Mouse (Mus musculus): Measurements from ENCODE around the gene Wdr26. TPM values are rescaled to one million over a fixed set of nuclear protein-coding genes. Genes with fewer than 3 reads are reported as not detected.

The Wdr26 gene
- polyA plus RNA-seq (2014; fragmentation: Nextera tagmentation; extraction: Ambion mirVana): 37.7 and 39.3 TPM in 2 replicates

DNA sequence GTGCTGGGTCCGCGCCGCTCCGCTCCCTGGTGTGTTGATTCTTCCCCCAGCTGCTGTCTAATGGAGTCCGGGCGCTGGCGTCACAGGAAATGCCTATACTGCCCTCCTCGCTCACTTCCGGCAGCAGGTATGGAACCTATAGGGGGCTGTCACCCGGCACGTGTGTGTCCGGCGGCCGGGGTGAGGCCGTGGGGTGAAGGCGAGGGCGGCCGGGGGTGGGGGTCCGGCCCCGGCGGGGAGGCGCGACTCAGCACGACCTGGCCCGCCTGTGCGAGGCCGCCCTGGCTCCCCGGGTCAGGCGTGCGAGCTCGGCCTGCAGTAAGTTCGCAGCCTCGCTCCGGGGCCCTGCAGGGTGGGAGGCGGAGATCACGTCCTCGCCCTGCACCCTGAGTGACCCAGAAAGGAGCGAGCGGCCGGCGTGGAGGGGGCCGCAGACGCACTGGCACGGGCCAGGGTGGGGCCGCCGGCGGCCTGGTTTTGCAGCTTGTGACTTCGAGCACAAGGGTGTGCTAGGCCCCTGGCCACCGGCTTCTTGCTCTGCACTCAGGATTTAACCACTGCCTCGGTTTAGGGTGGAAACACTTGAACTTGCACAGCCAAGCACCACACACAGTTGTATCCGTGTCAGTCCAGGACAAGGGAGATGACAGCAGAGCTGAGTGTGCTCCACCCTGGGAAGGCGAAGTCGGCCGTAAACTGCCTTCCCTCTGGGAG is at the start of gene Wdr26:
Gene Wdr26, minus strand, starts transcription at position 82 of the 714 bp plus-strand sequence.
- Histone ChIP-seq H3K4me1 (ENCODE audit: control insufficient read depth, insufficient read depth, low read length) (peaks cover 17% of the 10 kb centered on the region), H3K27ac (ENCODE audit: low read depth, low read length) (peak within 1 kb of the TSS; percentile 82), H3K4me2 (peak within 1 kb of the TSS; percentile 94), H3K4me3 (ENCODE audit: low read depth, low read length) (peak within 1 kb of the TSS; percentile 99), H3K9ac (ENCODE audit: low read length) (peak within 1 kb of the TSS; percentile 95), H3K36me3 (ENCODE audit: control insufficient read depth, insufficient read depth, low read length) (no peaks in the 10 kb centered on the region), H3K9me3 (ENCODE audit: control insufficient read depth, low read length) (no peaks in the 10 kb centered on the region), H3K27me3 (ENCODE audit: control insufficient read depth, insufficient read depth, low read length) (no peaks in the 10 kb centered on the region)
- ATAC-seq (ENCODE audit: low FRiP score) (peak; percentile 93), DNase-seq (ENCODE audit: low spot score, missing footprints) (peak; percentile 96)
- 2% methylated on average over 51 of the region's 54 CpGs for WGBS

DNA sequence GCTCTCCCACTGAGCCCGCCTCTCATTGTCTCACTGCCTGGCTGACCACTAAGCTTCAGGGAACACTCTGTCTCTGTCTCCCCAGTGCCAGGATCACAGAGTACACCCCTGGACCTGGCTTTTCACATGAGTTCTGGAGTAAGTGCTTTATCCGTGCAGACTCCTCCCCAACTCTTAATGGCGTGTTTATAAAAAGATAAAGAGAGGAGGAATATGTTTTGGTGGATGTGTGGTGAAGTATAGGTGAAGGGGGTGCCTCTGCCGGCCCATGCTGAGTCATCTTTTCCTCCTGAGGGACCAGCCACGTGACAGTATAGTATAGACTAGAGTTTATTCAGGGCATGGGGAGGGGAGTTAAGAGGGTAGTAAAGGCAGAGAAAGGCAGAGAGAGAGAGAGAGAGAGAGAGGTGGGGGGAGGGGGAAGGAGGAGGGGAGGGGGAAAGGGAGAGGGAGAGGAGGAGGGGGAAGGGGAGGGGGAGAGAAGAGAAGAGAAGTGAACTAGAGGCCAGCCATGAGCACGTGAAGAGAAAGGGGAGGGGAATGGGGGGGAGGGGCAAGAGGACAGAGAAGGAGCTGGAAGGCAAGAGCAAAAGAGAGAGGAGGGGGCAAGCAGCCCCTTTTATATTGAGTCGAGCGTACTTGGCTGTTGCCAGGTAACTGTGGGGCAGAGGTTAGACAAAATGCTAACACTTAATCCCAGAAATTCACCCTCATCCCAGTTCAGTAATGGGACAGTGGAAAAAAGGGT is 49.3 kb upstream of the Wdr26 start:
- H3K4me1 ChIP-seq (ENCODE audit: control insufficient read depth, insufficient read depth, low read length): peaks cover 10% of the 10 kb centered on the region; the same call in 1 of the 2 replicates
- no peak overlapping the region for H3K4me2 ChIP-seq
- no peak overlapping the region for H3K9ac ChIP-seq (ENCODE audit: low read length)
- no peaks in the 10 kb centered on the region for H3K9me3 ChIP-seq (ENCODE audit: control insufficient read depth, low read length)
- no peak overlapping the region for H3K4me3 ChIP-seq (ENCODE audit: low read depth, low read length)
- no peaks in the 10 kb centered on the region for H3K27me3 ChIP-seq (ENCODE audit: control insufficient read depth, insufficient read depth, low read length)
- H3K36me3 ChIP-seq (ENCODE audit: control insufficient read depth, insufficient read depth, low read length): no peaks in the 10 kb centered on the region
- DNase-seq (ENCODE audit: low spot score, missing footprints) (no peak), ATAC-seq (ENCODE audit: low FRiP score) (peak; percentile 54)
- WGBS: 39% methylated on average over 8 of the region's 8 CpGs
- H3K27ac ChIP-seq (ENCODE audit: low read depth, low read length): no peak overlapping the region

DNA sequence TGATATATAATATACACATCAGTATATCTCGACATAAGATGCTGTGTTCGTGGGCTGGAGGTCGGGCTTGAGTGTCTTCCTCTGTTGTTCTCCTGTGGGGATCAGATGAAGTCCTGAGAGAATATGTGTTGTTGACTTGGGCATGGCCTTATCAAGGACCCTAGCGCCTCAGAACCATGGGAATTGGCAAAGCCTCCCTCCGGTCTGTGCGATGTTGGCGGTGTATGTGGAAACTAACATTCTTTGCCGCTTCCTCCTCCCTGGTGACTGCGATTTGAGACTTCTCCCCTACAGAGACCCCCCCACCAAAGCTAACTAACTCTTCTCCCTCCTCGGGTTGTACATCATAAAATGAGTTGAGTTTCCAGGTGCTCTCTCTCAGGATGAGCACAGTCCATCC is 48.6 kb upstream of the Wdr26 start:
- ATAC-seq (ENCODE audit: low FRiP score): no peak
- no peak for DNase-seq (ENCODE audit: low spot score, missing footprints)
- no peak overlapping the region for H3K27ac ChIP-seq (ENCODE audit: low read depth, low read length)
- no peaks in the 10 kb centered on the region for H3K36me3 ChIP-seq (ENCODE audit: control insufficient read depth, insufficient read depth, low read length)
- 93% methylated on average over 10 of the region's 10 CpGs for WGBS
- H3K4me1 ChIP-seq (ENCODE audit: control insufficient read depth, insufficient read depth, low read length): peaks cover 14% of the 10 kb centered on the region; the same call in 1 of the 2 replicates
- H3K9me3 ChIP-seq (ENCODE audit: control insufficient read depth, low read length): no peaks in the 10 kb centered on the region
- H3K27me3 ChIP-seq (ENCODE audit: control insufficient read depth, insufficient read depth, low read length): no peaks in the 10 kb centered on the region
- no peak overlapping the region for H3K9ac ChIP-seq (ENCODE audit: low read length)
- H3K4me2 ChIP-seq: no peak overlapping the region
- H3K4me3 ChIP-seq (ENCODE audit: low read depth, low read length): no peak overlapping the region

DNA sequence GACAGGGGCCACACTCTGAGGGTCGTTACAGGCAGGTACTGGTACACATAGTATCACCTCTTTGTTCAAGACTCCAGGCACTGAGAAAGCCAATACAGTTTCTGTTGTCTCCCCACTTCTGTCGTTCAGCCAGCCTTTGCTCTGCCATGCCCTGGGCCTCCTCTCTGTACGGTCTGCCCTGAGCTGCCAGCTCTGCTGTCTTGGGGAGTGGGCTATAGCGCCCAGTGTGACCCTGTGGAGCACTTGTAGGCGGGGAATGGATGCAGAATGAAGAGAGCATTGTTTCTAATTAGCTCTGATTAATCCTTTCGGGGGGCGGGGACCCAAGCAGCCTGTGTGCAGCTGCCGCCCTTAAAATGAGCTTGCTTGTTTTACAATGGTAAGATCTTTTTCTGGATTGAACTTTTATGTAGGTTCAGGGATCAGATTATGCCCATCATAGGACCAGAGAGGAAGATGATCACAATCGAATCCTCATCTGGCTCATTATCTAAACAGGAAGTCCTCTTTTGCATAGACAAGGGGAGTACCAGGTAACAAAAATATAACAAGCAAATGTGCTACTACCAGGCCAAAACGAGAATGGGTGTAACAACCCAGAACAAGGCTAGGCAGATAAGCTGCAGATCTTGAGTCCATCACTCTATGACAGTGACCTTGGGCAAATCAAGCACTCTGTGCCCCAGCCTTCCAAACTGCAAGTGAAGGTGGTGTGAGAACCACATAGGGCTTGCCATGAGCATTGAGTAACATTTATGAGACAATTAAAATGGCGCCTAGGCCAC is 48.0 kb upstream of the Wdr26 start:
- 60% methylated on average over 11 of the region's 11 CpGs for WGBS
- Histone ChIP-seq H3K4me1 (ENCODE audit: control insufficient read depth, insufficient read depth, low read length) (peaks cover 14% of the 10 kb centered on the region; the same call in 1 of the 2 replicates), H3K9ac (ENCODE audit: low read length) (no peak overlapping the region), H3K27ac (ENCODE audit: low read depth, low read length) (no peak overlapping the region), H3K36me3 (ENCODE audit: control insufficient read depth, insufficient read depth, low read length) (no peaks in the 10 kb centered on the region), H3K4me3 (ENCODE audit: low read depth, low read length) (no peak overlapping the region), H3K9me3 (ENCODE audit: control insufficient read depth, low read length) (no peaks in the 10 kb centered on the region), H3K27me3 (ENCODE audit: control insufficient read depth, insufficient read depth, low read length) (no peaks in the 10 kb centered on the region), H3K4me2 (no peak overlapping the region)
- ATAC-seq (ENCODE audit: low FRiP score) (no peak), DNase-seq (ENCODE audit: low spot score, missing footprints) (no peak)

DNA sequence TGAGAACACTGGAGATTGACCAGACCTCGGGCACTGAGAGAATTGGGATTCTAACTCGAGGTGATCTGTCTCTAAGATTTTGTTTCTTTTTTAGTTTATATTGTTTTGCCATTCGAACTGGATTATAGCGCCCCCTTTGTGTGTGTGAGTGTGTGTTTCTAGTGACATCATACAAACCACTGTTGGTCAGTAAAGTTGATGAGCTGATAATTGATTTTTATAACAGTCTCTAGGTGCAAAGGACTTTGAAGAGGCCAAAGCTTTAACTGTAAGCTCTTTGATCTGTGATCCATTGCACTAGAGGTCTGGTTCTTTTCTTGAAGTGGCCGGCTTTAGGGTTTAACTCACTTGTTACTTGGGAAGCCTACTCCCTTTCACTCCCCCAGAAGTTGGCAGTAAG is 47.3 kb upstream of the Wdr26 start:
- Histone ChIP-seq H3K27ac (ENCODE audit: low read depth, low read length) (no peak overlapping the region), H3K4me3 (ENCODE audit: low read depth, low read length) (no peak overlapping the region), H3K36me3 (ENCODE audit: control insufficient read depth, insufficient read depth, low read length) (no peaks in the 10 kb centered on the region), H3K27me3 (ENCODE audit: control insufficient read depth, insufficient read depth, low read length) (no peaks in the 10 kb centered on the region), H3K4me2 (no peak overlapping the region), H3K9me3 (ENCODE audit: control insufficient read depth, low read length) (no peaks in the 10 kb centered on the region), H3K9ac (ENCODE audit: low read length) (no peak overlapping the region), H3K4me1 (ENCODE audit: control insufficient read depth, insufficient read depth, low read length) (peaks cover 14% of the 10 kb centered on the region; the same call in 1 of the 2 replicates)
- WGBS: 61% methylated on average over 5 of the region's 5 CpGs
- DNase-seq (ENCODE audit: low spot score, missing footprints) (no peak), ATAC-seq (ENCODE audit: low FRiP score) (no peak)

DNA sequence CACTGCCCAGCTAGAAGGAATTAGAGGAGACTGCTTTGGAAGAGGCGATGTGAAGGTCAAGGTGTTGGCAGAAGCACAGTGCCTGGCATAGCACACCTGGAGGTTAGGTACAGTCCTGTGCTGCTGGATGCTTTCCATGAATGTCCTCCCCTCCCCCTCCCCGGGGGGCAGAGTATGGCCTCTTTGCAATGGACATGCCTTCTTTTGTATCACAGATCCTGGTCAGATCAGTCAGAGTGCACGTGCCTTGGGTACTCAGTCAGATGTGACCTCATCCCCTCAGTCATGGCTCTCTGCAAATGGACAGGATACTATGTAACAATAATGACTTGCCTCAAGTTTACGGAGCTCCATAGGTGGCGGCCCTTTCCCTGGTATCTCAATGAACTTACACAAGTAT is 46.8 kb upstream of the Wdr26 start:
- DNase-seq (ENCODE audit: low spot score, missing footprints) (no peak), ATAC-seq (ENCODE audit: low FRiP score) (no peak)
- Histone ChIP-seq H3K4me1 (ENCODE audit: control insufficient read depth, insufficient read depth, low read length) (peaks cover 14% of the 10 kb centered on the region; the same call in 1 of the 2 replicates), H3K9me3 (ENCODE audit: control insufficient read depth, low read length) (no peaks in the 10 kb centered on the region), H3K4me2 (no peak overlapping the region), H3K36me3 (ENCODE audit: control insufficient read depth, insufficient read depth, low read length) (no peaks in the 10 kb centered on the region), H3K9ac (ENCODE audit: low read length) (no peak overlapping the region), H3K27me3 (ENCODE audit: control insufficient read depth, insufficient read depth, low read length) (no peaks in the 10 kb centered on the region), H3K4me3 (ENCODE audit: low read depth, low read length) (no peak overlapping the region), H3K27ac (ENCODE audit: low read depth, low read length) (no peak overlapping the region)
- WGBS: 82% methylated on average over 5 of the region's 5 CpGs

DNA sequence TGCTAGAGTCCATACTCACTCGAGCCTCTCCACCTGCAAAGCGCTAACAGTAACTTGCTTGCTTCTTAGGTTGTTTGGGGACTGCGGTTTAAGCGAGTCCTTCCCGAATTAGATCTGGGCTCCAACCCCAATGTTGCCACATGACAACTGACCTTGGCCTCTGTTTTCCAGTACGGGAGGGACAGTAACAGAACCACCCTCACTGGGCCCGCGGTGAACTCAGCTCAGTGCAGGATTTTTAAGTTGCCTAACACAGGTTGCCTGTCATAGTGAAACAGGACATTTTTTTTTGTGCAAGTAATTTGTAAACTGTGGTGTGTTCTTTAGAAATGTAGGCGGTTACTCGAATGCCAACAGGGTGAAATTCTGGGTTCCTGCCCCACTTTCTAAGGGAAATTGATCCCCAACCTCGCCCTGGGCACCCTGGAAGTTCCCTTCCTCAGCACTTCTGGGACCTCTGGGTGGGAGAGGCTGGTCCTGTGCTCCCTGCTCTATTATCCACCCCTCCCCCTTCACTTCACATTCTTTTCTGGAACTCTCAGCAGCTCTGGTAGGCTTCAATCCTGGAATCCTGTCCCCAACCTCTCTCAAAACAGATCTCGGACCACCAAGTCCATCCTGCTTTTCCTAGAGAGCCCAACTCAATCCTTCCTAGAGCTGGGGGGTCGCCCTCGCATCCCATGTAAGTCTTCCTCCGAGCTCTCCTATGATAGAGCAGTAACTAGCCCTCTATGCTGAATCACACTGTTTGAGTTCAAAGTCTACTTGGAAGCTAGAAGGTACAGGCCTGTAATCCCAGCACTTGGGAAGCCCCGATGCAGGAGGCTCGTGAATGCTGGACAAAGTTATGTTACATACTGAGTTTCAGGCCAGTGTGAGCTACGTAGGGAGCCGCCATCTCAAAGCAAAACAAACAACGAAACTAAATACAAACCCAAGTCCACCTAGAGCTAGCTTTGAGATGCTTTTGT is 46.1 kb upstream of the Wdr26 start:
- Histone ChIP-seq H3K9me3 (ENCODE audit: control insufficient read depth, low read length) (no peaks in the 10 kb centered on the region), H3K27ac (ENCODE audit: low read depth, low read length) (no peak overlapping the region; the same call in 1 of the 2 replicates), H3K4me1 (ENCODE audit: control insufficient read depth, insufficient read depth, low read length) (peaks cover 14% of the 10 kb centered on the region; the same call in 1 of the 2 replicates), H3K4me2 (no peak overlapping the region), H3K9ac (ENCODE audit: low read length) (no peak overlapping the region), H3K27me3 (ENCODE audit: control insufficient read depth, insufficient read depth, low read length) (no peaks in the 10 kb centered on the region), H3K4me3 (ENCODE audit: low read depth, low read length) (no peak overlapping the region), H3K36me3 (ENCODE audit: control insufficient read depth, insufficient read depth, low read length) (no peaks in the 10 kb centered on the region)
- no peak for ATAC-seq (ENCODE audit: low FRiP score)
- WGBS: 74% methylated on average over 20 of the region's 20 CpGs
- peak; percentile 89 for DNase-seq (ENCODE audit: low spot score, missing footprints)

Measured in midbrain, embryonic 11.5 days (tissue).